Mouse (Mus musculus): ENCODE results near the gene Sdsl.

Gene Sdsl

GRCm38 (mm10) chr5:120447305-120447704 is 25.3 kb downstream of the Sdsl start:
- no peak for DNase-seq

GRCm38 (mm10) chr5:120440733-120441132 is 31.9 kb downstream of the Sdsl start:
- peak; percentile 85 for DNase-seq

GRCm38 (mm10) chr5:120439887-120440670 is 32.5 kb downstream of the Sdsl start:
- no peak for DNase-seq

GRCm38 (mm10) chr5:120438991-120439710 is 33.5 kb downstream of the Sdsl start:
- DNase-seq, result peak; percentile 25

- no peak for DNase-seq
Observed at GRCm38 (mm10) chr5:120438469-120438868, 34.1 kb downstream of the Sdsl start.

- DNase-seq, result no peak
Observed at GRCm38 (mm10) chr5:120437986-120438385, 34.6 kb downstream of the Sdsl start.

GRCm38 (mm10) chr5:120437539-120437938 is 35.1 kb downstream of the Sdsl start:
- DNase-seq, result no peak

GRCm38 (mm10) chr5:120436885-120437495 is 35.6 kb downstream of the Sdsl start:
- no peak for DNase-seq

- no peak for DNase-seq
Observed at GRCm38 (mm10) chr5:120435731-120436501, 36.7 kb downstream of the Sdsl start.

GRCm38 (mm10) chr5:120435006-120435681 is 37.5 kb downstream of the Sdsl start:
- DNase-seq, result no peak

GRCm38 (mm10) chr5:120434231-120434735 is 38.3 kb downstream of the Sdsl start:
- DNase-seq, result no peak

- DNase-seq, result no peak
Observed at GRCm38 (mm10) chr5:120433135-120433760, 39.4 kb downstream of the Sdsl start.

GRCm38 (mm10) chr5:120432486-120433015 is 40.1 kb downstream of the Sdsl start:
- DNase-seq, result no peak

- no peak for DNase-seq
Observed at GRCm38 (mm10) chr5:120431649-120432485, 40.7 kb downstream of the Sdsl start, which contains the start of gene Lhx5. Lhx5 (plus strand) TSS chr5:120431699.

- DNase-seq, result no peak
Observed at GRCm38 (mm10) chr5:120431001-120431583, 41.5 kb downstream of the Sdsl start.

- no peak for DNase-seq
Observed at GRCm38 (mm10) chr5:120429692-120430091, 42.9 kb downstream of the Sdsl start.

GRCm38 (mm10) chr5:120428990-120429389 is 43.6 kb downstream of the Sdsl start:
- DNase-seq, result no peak

- no peak for DNase-seq
Observed at GRCm38 (mm10) chr5:120428189-120428838, 44.3 kb downstream of the Sdsl start.

- DNase-seq, result no peak
Observed at GRCm38 (mm10) chr5:120427451-120427938, 45.1 kb downstream of the Sdsl start.
